Mouse (Mus musculus) left cerebral cortex, adult 11 months (tissue): ENCODE results near the gene Cyb5rl.
A peak's percentile ranks its signal among the peaks of the same experiment; 100 is the strongest.

Source experiments
- DNase-seq: peaks from one replicate; pipeline ENCODE4 v3.0.0; 2022; ENCODE audit warnings: low spot score

The Cyb5rl gene

DNA sequence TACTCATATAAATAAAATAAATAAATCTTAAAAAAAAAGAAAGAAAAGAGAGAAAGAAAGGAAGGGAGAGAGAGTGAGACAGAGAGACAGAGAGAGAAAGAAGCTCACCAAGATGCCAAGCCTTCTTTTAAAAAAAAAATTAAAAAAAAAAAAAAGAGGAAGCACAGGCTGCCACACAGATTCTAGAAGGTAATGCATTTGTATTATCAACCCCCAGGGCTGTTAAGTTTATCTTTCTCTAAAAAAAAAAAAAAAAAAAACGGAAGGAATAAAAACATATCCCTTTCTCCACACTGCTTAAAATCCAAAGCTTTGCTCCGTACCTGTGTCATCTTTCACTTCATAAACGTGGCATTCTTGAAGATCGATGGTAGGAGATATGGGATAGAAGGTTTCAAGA is 5.2 kb upstream of the Cyb5rl start:
- no peak for DNase-seq

DNA sequence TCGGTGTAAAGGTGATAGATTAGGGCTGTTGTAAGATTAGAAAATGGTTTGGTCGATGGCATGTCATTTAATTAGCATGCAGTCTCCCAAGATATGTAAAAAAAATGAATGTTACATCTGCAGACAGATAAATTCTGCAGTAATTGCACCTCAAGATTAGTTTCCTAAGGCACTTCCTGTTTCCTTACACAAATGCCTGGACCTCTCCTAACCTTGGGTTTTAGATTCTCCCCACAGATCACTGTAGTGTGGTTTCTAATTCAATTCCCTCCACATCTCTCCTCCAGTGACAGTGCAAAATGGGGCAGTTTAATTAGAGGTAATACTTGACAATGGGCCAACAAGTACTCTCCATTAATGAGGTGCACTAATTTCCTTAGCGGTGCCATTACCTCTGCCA is 3.6 kb upstream of the Cyb5rl start:
- DNase-seq: no peak

DNA sequence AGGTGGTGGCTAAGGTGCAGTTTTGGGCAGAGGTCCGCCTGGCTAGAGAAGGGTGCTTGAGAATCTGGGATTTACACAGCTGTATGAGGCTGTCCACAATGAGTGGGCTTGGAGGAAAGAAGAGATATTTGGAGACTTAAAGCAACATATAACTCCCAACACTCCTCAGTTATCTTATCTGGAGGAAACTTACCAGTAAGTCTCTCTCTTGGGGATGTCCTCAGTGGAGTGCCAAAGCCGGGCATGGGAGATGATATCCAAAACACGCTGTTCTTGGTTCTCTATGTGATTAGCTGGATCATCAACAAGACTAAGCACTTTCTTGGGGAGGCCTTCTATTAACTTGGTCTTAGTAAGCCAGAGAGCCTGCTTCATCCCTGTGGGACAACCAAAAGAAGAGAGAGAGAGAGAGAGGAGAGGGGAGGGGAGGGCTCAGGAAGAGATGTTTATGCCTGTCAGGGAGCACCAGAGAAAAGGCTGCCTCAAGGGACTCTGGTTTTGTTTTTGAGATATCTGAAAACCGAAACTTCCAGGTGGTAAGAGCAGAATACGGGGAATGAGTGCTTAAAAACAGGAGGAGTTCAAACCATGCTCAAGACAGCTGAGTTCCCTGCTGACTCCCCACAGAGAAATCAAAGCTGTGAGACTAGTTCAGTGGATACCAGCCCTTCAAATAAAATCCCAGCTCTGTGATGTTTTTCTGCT is 2.2 kb upstream of the Cyb5rl start:
- no peak for DNase-seq

DNA sequence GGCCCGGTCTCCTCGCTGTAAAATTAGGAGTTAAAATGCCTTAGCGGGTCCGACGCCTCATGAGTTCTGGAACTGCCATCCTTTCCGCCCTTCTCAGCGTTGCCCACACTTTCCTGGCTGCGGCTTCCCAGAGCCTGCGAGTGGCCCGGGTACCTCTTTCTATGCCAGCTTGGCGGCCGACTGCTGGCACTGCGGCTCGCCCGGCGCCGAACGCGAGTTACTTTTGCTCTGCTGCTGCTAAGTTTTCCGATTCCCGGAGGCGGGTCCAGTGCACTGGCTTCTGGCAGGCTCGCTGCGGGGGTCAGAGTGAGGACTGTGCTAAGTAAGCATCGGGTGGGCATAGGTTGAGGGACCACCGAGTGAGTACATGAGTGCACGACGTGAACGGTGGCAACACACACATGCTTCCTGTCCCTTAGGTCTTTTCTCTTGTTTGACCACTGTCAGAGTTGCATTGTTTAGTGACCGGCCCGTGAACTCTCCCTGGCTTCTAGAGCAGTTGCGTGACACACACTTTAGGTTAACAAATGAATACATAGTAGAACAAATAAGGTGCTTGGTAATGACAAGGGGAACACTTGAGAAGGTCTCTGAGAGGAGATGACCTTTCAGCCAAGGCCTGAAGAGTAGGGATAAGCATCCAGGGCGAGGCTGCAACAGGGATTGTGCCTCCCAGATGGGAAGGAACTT is 508 bp downstream of the Cyb5rl start:
- no peak for DNase-seq

DNA sequence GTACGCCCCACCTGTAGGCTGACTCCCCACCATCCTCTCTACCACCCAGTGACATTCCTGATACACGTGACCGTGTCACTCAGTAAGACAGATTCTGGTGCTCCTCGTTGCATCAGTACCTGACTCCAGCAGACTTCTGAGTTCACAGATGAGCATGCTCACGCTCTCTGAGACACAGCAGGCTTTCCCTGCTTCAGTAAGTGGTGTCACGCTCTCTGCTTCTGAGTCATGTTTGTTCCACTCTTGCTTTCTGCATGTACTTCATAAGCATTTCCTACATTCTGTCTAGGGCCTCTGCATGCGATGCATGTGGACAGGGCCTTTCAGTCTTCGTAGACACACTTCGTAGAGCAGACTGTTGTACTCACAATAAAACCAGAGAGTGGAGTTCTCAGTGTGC is 5.6 kb downstream of the Cyb5rl start:
- DNase-seq: no peak

DNA sequence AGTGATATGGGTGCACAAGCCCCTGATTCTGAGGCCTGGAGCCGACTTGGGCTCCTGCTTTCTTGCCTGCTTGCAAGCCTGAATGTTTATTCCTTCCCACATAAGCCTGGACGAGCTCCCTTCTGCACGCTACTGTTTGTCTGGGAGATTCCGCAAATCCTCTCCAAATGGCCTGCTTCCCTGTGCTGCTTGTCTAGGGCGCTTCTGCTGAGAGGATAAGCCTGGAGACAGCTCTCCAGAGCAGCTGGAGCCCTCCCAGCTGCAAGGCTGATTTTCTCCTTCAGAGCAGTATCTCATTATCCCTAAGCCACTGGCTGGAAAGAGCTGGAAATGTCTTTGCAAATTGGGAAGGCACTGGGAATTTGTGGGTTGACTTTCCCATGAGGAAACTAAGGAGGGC is 8.7 kb downstream of the Cyb5rl start:
- no peak for DNase-seq

DNA sequence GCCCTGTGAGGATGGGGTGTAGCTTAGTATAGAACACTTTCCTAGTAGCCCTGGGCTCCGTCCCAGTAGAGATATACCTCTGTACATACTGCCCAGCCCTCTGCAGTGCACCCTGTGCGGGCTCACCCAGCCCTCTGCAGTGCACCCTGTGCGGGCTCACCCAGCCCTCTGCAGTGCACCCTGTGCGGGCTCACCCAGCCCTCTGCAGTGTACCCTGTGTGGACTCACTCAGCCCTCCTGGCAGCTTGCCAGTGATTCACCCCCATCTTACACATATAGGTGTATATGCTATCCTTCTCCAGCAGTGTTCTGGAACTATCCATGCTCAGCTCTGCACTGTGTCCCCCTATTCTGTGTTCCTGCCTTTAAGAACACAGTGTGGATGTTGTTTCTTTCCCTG is 12.1 kb downstream of the Cyb5rl start:
- DNase-seq: no peak

DNA sequence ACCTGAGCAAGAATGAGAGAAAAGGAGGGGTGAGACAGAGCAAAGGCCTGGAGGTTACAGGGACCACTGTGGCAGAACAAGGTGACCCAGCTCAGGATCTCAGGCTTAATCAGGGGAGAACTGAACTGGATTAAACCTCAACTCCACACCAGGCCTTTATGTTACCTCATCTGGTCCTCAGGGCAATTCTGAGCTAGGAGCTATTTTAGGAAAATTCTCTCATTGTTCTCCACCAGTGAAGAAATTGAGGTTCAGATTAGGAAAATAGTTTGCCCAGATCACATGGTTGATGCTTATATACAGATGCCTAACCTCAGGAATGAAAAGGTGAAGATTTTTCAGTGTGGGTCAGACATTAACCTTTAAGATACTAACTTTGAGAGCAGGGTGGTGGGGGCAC is 12.9 kb downstream of the Cyb5rl start:
- DNase-seq: no peak

DNA sequence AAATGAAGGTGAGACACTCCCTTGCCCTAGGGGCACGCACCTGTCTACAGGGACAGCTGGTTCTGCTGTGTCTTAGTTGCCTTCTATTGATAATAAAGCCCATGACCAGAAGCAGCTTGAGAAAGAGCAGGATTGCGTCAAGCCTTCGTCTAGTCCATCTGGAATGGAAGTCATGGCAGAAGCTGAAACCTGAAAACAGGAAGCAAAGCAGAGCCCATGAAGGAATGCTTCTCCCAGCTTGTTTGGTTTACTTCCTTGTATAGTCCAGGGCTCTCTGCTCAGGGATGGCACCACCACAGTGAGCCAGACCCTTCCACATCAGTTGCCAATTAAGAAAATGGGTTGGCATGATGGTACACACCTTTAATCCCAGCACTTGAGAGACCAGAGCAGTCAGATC is 15.4 kb downstream of the Cyb5rl start:
- no peak for DNase-seq

DNA sequence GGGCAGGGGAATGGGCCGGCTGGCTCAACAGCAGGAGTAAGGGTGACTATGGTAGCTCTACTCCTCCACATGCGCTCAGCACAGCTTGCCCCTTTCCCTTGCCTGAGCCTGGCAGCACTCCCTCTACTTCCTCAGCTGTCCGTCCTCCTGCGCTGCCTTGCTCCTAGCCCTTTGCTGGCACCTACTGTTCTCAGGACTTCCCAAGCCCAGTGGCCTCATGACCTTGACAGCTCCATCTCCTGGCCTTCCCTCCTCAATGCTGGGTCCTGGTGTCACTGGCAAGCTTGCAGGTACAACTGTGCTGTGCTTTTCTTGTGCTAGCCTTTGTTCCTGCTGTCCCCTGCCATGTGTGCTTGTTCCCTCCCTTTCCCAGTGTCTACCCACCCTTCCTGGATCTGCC is 16.3 kb downstream of the Cyb5rl start:
- no peak for DNase-seq

DNA sequence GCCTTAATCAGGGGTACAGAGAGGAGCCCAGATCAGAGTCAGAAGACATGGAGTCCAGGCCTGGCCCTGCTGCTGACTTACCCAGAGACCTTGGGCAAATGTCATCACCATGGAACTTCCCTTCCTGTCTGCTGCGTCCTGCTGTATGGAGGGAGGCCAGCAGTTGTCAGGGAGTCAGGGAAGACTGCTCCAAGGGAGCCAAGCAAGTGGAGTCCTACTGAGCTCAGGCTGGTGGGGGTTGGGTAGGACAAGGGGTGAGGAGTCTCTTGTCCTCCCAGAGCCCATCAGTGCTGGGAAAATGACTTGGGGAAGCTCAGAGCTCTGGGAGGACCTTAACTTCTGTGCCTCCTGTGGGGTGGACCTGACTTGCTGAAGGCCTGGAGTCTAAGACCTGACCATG is 17.6 kb downstream of the Cyb5rl start:
- no peak for DNase-seq

DNA sequence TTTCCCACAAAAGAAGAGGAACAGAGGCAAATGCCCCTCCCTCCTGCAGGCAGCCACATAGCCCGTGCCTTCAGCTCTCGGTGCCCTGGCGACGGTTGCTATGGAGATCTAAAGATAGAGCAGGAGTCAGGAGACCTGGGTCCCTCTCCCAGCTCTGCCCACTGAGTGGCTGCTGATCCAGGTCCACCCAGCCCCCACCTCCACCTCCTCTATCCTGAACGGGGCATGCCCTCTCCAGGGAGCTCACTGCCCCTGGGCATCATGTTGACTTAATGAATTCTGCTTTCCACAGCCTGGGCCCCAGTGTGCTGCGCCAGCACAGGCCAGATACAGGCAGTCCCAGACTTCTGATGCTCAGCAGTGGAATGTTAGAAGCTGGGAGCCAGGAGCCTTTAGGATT is 18.1 kb downstream of the Cyb5rl start:
- peak; percentile 83 for DNase-seq

DNA sequence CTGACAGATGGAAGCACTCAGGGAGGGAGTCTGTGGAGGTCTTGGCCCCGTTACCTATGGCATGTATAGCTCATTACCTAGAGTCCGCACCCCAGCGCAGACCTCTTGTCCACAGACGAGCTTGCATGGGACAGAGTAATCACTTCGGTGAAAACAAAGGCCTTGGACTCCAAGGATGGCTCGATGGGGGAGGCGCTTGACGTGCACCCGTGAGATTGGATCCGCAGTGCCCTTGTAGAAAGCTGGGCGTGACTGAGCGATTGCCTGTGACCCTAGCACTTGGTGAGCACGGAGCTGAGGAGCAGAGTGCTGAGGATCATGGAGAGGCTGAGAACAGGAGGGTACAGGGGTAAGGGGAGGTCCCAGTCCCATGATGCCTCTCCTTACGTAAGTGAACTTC is 24.9 kb downstream of the Cyb5rl start:
- no peak for DNase-seq

DNA sequence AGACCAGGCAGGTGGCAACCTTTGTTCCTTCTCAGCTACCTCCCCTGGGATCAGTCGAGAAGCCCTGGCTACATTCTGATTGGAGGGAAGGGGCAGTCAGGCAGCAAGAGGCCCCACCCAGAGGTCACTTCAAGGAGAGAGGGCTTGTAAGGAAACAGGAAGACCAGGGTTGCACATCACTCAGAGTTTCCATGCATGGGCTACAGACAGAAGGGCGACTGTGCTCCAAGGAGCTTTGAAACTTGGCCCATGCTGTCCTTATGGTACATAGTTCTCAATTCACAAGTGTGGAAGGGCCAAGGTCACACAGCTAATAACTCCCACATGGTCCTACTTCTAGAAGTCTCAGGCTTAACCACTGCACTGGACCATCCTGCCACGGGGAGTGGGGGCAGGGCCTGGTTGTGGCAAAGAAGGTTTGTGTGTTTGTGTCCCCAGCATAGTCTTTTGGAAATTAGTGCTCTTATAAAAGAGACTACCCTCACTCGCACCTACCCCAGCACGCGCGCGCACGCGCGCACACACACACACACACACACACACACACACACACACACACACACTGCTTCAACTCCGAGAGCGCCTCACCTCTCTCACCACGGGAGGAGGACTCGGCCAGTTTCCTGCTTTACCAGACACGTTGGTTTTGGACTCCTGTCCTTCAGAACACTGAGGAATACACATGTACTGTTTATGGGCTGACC is 27.8 kb downstream of the Cyb5rl start:
- no peak for DNase-seq

DNA sequence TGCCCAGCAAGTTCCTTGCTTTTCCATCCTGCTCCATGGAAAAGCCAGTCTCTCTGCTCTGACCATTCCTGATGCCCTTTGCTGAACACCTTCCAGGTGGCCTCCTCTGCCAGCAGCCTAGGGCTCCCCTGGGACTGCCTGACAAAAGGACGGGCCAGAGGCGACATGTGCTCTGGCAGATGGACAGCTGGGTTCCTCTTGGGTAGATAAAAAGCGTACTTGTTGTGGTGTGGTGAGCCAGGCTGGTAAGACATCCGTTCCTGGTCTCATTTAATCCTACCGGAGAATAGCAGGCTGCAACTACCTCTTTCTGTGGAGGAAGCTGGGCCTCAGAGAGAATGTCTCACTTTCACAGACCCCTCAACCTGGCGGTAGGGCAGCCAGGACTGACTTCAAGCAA is 29.3 kb downstream of the Cyb5rl start:
- DNase-seq: no peak

DNA sequence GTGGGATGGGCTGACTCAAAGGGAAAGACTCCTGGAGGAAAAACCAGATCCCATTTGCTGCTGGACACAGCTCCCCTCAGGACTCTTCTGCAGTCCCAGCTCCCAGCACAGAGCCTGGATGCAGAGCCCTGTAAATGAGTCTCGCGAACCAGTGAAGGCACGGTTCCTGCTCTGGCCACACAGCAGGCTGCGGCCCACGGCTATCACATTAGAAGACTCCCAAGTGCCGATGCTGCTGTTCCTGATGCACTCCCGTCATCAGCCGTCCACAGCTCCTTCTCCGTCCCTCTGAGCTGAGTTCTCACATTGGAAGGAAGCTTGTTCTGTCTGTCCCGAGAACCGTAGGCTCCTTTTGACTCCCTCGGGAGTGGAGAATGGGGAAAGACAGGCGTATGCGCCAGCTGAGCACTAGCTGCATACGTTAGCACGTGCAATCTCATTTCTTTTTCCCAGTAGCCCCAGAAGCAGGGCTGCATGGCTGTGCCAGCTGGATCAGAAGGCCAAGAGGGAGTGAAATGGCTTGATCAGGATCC is 30.1 kb downstream of the Cyb5rl start, which contains the start of gene Cdcp2:
Gene Cdcp2 (plus strand): TSS at position 51 of the 533 bp plus-strand sequence.
- DNase-seq: no peak

DNA sequence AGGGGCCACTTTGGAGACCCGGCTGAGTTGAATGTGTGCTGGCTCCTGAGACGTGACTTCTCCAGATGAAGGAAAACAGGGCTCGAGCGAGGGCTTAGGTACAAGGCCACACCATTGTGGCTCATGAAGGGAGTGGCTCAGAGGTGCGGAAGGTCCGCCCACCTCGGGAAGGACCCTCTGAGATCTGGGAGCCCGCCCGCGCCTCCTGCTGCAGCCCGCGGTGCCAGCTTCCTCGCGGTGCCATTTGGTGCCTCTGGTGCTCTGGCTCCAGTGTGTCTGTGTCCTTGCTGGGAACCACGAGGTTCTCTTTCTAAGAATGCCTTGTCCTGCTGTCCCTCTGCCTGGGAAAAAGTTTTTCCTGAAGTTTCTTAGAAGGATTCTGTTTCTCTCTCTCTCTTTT is 31.1 kb downstream of the Cyb5rl start:
- no peak for DNase-seq

DNA sequence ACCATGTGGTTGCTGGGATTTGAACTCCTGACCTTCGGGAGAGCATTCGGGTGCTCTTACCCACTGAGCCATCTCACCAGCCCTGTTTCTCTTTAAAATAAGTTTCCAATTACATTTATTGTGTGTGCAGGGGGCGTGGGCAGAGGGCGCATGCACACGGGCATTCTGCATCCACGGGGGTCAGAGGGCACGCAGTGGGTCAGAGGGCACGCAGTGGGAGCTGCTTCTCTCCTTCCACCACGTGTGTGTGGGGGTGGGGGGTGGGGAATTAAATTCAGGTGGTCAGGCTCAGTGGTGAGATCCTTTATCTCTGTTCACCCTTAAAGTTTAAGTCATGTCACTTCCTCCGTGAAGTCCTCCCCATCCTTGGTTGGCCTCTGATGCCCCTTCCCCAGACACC is 31.6 kb downstream of the Cyb5rl start:
- DNase-seq: no peak

DNA sequence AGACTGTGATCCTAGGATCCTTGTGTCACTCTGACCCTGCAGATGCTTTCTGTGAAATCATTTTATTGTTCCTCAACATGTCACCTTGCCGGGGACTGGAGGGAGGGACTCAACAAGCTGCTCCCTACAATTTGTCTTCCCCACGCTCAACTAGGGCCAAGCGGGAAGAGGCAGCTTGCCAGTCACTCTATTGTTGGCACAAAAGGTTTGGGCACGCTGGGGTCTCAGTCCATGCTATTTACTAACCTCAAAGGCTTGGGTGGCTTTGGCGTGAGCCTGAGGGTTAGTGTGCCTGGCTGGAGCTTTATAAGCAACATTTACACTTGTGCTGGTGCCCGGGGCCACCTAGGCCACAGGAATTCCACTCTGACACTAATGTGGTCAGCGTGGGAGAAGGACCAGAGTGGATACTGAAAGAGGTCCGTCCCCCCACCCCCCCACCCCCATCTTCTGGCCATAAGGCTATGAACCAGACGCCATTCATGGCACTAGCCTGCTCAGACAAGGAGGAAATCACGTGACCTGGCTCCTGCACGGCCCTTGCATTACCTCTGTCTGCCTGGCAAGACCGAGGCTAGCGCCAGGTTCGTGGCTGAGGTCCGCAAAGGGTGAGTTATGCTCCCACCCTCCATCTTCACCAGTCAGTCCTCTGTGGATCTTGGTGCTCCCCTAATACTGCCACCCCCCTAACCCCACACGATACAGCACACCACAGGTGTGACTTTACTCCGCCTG is 32.2 kb downstream of the Cyb5rl start:
- no peak for DNase-seq

DNA sequence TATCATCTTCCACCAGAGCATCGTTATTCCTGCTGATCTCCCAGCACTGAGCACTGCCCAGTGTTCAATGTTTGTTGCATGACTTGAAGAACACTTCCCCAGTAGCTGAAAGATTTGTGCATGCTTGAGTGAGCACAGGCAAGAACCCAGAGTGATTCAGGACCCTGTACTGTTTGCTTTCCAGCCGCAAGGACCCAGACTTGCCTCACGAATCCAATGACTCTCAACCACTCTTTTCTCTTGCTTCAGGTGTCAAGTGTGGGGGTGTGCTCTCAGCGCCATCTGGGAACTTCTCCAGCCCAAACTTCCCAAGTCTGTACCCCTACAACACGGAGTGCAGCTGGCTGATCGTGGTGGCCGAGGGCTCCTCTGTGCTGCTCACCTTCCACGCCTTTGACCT is 35.4 kb downstream of the Cyb5rl start:
- no peak for DNase-seq

DNA sequence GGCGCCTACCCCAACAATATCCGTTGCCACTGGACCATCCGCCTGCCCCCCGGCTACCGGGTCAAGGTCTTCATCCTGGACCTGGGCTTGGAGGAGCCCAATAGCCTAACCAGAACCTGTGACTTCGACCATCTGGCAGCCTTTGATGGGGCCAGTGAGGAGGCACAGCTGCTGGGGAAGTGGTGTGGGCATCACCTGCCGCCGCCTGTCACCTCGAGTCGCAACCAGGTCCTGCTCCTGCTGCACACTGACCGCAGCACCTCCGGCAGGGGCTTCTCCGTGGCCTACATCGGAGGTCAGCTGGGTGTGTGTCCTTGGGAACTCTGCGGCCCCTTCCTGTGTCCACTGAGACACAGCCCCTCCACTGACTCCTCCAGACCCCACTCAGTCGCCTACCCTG is 40.0 kb downstream of the Cyb5rl start:
- DNase-seq: no peak

DNA sequence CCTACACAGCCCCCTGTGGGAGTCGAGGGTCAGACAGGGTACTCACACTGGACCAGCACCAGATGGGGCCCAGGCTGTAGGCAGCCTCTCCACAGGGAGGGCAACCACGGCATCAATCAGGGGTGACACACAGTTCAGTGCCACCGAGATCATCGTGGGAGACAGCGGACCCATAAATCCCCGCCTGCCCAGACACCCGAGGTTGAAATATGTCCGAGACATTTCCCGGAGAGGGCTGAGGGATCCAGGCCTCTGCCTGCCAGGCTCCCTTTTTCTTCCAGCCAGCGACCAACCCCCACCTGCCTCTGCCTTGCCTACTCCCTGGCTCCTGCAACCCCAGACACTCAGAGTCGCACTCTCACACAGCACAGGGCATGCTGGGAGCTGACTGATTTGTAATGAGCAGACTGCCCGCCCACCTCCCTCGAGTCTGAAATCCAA is 41.5 kb downstream of the Cyb5rl start:
- DNase-seq: no peak
